Comparison of ENCODE assay signal across 8 mouse cellular contexts in genomic region chr13:103643993-103644722, GRCm38 (mm10).
A peak's percentile ranks its signal among the peaks of the same experiment; 100 is the strongest.
DNase-seq lines count a peak whose midpoint lies in the region; ATAC-seq lines count a peak whose summit lies in the region.

No protein-coding gene starts in this region.

- peak; percentile 6 to 12 for DNase-seq in B cell, adult 2 months
- DNase-seq in MEL-GATA-1-ER (ENCODE audit: extremely low read depth, low read depth): peak; percentile 30
- peak; percentile 38 for DNase-seq in fibroblast of lung, adult 2 months (ENCODE audit: low read depth)
- DNase-seq in heart, postnatal 36 days: peak; percentile 31 to 49
- peak; percentile 13 to 64 for DNase-seq in layer of hippocampus, adult 18-20 months (ENCODE audit: low spot score in 2 of 2)
- DNase-seq in skeletal muscle tissue, adult 2 months (ENCODE audit: low read depth, low spot score): peak; percentile 46
- DNase-seq in thymus, adult 18-20 months: no peak

- peak; percentile 75 for ATAC-seq in megakaryocyte progenitor cell, adult 5-6 weeks (replicated peaks; ENCODE audit: poor library complexity)

- intact Hi-C loops in heart, postnatal 36 days (cut with DNase I): loop anchor here (1.0 to 5.0 kb wide), 3 partner anchors 307 to 517 kb away; no protein-coding TSS in a partner anchor

Comparison
In these comparisons a context has a peak if more than half of its experiments do, and no peak if none do; other contexts are left out.
1. DNase-seq: peak in B cell, adult 2 months (2 of 2), MEL-GATA-1-ER (single experiment), fibroblast of lung, adult 2 months (single experiment), heart, postnatal 36 days (2 of 2), layer of hippocampus, adult 18-20 months (2 of 2) and skeletal muscle tissue, adult 2 months (single experiment); none in thymus, adult 18-20 months (0 of 2).